Mouse (Mus musculus) gastrocnemius, postnatal 36 days (tissue): ENCODE measurements around the gene Foxo6. TPM values are rescaled to one million over a fixed set of nuclear protein-coding genes. Genes with fewer than 3 reads are reported as not detected.

Source experiments
- DNase-seq, 2 experiments: peaks; one replicate each; pipeline ENCODE4 v3.0.0; 2022
- intact Hi-C: fragments of 180-260 bp; cut with DNase I; formaldehyde crosslinking; loops from one replicate; pipeline ENCODE4 v1.15.1; 2025
- total RNA-seq, 2 experiments: library from RNA; stranded (reverse); gene quantifications; 2 replicates each; pipeline ENCODE4 v1.2.3; 2021

Foxo6 gene
- total RNA-seq, 2 experiments from 2014 or later = 6.4 to 8.2 TPM

- no peak for DNase-seq
- intact Hi-C loops = no loop called here
These were observed 65.4 kb downstream of the Foxo6 start for GRCm38 (mm10) chr4:120221708-120222107.

- intact Hi-C loops = no loop called here
- no peak for DNase-seq
These were observed 68.3 kb downstream of the Foxo6 start for GRCm38 (mm10) chr4:120218878-120219277.

Other genes starting within 250 kb of the Foxo6 start
- gene AL607142.1, start 222.4 kb downstream of the Foxo6 start, total RNA-seq = not detected
- gene Edn2, start 126.1 kb downstream of the Foxo6 start, total RNA-seq = not detected
- gene Scmh1, start 117.9 kb upstream of the Foxo6 start, total RNA-seq = 10 to 100 TPM; 37.7 to 39.7 TPM
- under 1 TPM in 1 of 2 experiments, not detected in 1; 0.15 TPM for gene Slfnl1, start 244.9 kb upstream of the Foxo6 start, total RNA-seq